Mouse (Mus musculus) adrenal gland, postnatal 14 days (tissue): Measurements from ENCODE around the gene Cmip. TPM values are rescaled to one million over a fixed set of nuclear protein-coding genes. Genes with fewer than 3 reads are reported as not detected.

Source experiments
- DNase-seq: peaks from one replicate; pipeline ENCODE4 v3.0.0; 2021; ENCODE audit warnings: mixed read lengths
- long read RNA-seq, 2 experiments: library from polyadenylated mRNA; stranded (forward); transcript quantifications; one replicate each; pipeline ENCODE4 v2.0.0; 2021
- total RNA-seq: library from RNA; stranded (reverse); gene quantifications from 2 replicates; pipeline ENCODE4 v1.2.3, GENCODE M21; 2021

Gene Cmip
- total RNA-seq: 94.6 and 96.2 TPM in 2 replicates
- long read RNA-seq, experiment 1, partial matches to known transcripts: 4 of 12 reads
- long read RNA-seq, experiment 1, other reads (novel, unspliced or antisense): 7 of 12 reads
- long read RNA-seq, experiment 2, partial matches to known transcripts: 3 of 6 reads
- long read RNA-seq, experiment 2, other reads (novel, unspliced or antisense): 2 of 6 reads

- peak; percentile 56 for DNase-seq
These were observed at the start of gene Cmip for GRCm38 (mm10) chr8:117257029-117257820. Gene Cmip (plus strand): TSS chr8:117257064.

GRCm38 (mm10) chr8:117209150-117209549 lies 47.7 kb upstream of the Cmip start:
- DNase-seq: no peak

DNA sequence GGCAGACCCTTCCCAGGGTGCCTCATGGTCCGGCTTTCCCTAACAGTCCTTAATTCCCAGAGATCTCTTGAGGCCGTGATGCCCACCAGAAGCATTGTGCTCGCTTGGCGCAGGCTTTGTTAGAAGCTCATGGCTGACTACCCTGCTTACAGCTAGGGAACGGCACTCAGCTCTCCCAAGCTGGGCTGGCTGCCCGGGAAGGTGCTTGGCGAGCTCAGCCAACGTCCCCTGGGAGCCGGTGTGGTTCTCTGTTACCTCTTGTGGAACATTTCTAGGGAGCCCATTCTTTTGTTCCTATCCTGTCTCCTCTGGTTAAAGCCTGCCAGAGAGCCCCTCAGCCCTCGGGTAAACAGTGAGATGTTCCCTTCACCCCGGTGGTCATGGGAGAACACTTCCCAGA lies 44.8 kb upstream of the Cmip start:
- DNase-seq: peak; percentile 71

GRCm38 (mm10) chr8:117217724-117218123 lies 39.1 kb upstream of the Cmip start:
- DNase-seq: no peak

GRCm38 (mm10) chr8:117222396-117222795 lies 34.5 kb upstream of the Cmip start:
- DNase-seq: peak; percentile 47

DNA sequence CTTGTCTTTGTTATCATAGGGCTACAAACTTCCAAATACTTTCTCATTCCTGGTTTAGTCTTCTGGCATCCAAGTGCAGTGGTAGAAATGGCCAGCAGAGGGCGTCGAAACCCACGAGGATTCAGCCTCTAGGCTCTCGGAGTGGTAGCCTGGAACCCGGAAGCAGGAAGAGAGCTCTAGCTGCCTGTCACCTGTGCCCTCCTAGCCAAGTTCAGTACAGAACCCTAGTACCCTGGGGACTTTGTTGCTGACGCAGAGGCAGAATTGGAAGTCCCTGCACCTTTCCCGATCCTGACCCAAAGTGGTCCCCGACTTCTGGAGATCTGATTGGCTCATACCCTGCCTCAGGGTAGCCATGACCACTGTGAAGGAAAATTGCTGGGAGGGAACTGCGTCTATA lies 32.2 kb upstream of the Cmip start:
- peak; percentile 93 for DNase-seq

GRCm38 (mm10) chr8:117226306-117226705 lies 30.6 kb upstream of the Cmip start:
- no peak for DNase-seq

GRCm38 (mm10) chr8:117227339-117227738 lies 29.5 kb upstream of the Cmip start:
- no peak for DNase-seq

GRCm38 (mm10) chr8:117233199-117233598 lies 23.7 kb upstream of the Cmip start:
- no peak for DNase-seq

DNA sequence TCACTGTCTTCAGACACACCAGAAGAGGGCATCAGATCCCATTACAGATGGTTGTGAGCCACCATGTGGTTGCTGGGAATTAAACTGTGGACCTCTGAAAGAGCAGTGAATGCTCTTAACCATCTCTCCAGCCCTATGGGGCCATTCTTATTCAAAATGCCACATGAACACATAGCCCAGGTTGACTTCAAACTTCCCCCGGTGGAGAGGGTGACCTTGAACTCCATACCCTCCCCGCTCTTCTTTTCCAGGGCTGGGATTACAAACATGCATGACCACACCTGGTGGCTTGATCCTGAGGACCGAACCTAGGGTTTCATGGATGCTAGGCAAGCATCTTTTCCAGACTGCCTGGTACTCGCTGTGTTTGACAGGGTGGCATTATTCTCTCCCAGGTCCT lies 20.3 kb upstream of the Cmip start:
- no peak for DNase-seq

DNA sequence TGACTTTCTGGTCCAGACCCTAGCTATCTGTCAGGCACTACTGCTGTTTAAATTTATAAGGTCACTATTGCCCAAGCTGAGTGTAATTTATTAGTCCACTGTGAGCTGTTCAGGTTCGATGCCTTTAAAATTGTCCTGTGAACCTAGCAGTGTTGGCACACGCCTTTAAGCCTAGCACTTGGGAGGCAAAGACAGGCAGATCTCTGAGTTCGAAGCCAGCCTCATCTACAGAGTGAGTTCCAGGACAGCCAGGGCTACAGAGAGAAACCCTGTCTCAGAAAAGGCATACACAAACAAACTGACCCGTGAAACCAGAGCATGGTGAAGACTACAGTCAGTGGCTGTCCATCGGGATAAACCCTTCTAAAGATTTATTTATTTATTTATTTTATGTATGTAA lies 16.5 kb upstream of the Cmip start:
- no peak for DNase-seq

- no peak for DNase-seq
These were observed 15.9 kb upstream of the Cmip start for GRCm38 (mm10) chr8:117240841-117241494.

DNA sequence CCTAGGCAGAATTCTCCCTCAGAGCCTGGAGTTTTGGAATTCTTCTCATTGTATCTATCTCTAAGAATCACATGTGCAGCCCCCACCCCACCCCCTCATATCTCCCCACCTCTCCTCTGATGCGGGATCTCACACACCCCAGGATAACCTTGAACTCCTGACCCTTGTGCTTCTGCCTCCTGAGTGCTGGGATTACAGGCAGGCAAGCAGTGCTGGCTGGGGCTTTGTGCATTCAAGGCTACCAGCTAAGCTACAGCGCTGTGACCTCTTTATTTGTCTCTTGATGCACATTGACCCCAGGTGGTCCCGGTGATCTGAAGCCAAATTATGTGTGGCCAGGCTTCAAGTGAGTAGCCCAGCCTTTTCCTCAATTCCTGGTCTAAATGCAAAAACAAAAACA lies 15.0 kb upstream of the Cmip start:
- DNase-seq: peak; percentile 31

- DNase-seq: peak; percentile 55
These were observed 14.6 kb upstream of the Cmip start for GRCm38 (mm10) chr8:117242286-117242685.

DNA sequence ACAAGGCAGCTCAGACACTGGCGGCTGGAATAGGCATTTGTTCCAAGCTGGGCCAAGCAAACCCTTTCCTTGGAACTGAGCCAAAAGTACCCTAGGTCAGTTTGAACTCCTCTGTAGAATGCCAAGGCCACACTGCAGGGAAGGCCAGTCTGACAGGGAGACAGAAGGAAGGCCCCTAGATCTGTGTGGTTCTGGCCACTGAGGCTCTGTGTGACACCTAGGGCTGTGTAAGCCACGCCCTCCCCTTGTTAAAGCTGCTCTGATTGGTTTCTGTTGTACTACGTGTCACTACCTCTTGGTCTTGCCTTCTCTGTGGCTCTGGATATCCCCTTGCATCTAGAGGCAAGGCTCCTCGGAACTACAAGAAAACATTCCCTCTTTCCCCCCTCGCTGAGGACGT lies 12.3 kb upstream of the Cmip start:
- peak; percentile 69 for DNase-seq

- DNase-seq: no peak
These were observed 8.5 kb upstream of the Cmip start for GRCm38 (mm10) chr8:117248341-117248740.

- no peak for DNase-seq
These were observed 5.7 kb upstream of the Cmip start for GRCm38 (mm10) chr8:117251086-117251681.

GRCm38 (mm10) chr8:117252650-117253049 lies 4.2 kb upstream of the Cmip start:
- no peak for DNase-seq

GRCm38 (mm10) chr8:117253390-117254269 lies 3.2 kb upstream of the Cmip start:
- no peak for DNase-seq

- DNase-seq: no peak
These were observed 2.4 kb upstream of the Cmip start for GRCm38 (mm10) chr8:117254496-117254895.

DNA sequence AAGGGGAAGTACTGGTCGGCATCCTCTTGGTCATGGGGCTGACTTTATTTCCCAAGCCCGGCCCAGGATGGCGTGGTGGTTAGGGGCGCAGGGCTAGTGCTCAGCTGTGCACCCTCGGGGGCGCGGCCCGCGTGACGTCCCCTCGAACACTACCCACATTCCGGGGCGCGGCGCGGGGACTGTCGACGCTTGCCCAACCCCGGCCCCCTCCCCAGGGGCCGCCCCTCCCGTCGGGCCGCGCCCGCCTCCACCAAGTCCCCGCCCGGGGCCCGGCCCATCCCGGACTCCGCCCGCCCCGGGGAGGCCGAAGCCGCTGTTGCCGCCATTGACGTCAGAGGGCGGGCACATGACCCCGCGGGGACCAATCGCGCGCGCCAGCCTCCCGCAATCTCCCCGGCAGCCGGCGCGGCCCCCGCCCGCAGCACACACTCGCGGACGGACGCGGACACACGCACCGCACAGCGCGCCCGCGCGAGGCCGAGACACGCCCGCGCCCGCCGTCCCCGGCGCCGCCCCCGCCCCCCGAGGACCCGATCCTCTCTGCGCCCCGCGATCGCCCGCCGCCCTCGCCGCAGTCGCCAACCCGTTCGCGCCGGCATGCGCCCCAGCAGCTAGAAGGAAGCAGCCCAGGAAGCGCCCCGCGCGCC lies 449 bp upstream of the Cmip start:
- peak; percentile 98 for DNase-seq
